Mouse (Mus musculus): ENCODE data around the gene Fermt3. TPM values are rescaled to one million over a fixed set of nuclear protein-coding genes. Genes with fewer than 3 reads are reported as not detected.

Fermt3 gene
- polyA plus RNA-seq, 1 experiment: 9.2 TPM

DNA sequence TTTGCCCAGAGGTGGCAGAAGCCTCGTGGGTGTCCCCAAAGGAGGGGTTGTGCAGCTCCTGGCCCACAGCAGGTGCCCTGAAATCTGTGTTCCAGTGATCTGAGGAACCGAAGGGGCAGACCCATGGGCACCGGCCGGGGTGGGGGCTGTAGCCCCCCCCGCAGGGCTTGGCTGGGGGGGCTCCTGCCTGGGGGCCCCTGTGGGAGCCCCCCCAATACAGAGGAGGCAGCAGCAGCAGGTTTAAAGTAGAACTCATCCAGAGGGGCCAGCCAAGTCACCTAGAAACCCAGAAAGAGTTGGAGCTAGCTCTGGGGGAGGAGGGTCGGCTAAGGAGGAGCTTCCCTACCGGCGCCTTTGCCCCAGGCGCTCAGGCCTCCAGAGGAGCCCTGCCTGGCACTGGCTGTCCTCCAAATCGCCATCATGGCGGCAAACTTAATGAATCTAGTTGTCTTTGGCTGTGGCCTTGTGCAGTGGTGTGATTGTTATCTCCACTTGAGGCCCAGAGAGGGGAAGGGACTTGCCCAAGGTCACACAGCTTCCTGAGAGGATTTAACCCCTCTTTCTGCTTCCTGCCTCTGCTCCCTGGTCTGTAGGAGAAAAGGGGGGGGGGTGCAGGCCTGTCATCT, 48.7 kb downstream of the Fermt3 start:
- DNase-seq: no peak
- Histone ChIP-seq H3K4me1 (ENCODE audit: control insufficient read depth, insufficient read depth, low read length) (peaks cover 8% of the 10 kb centered on the region; the same call in 1 of the 2 replicates), H3K27ac (ENCODE audit: insufficient read depth, low read depth, low read length) (no peak overlapping the region), H3K4me3 (ENCODE audit: insufficient read depth, low read depth, low read length) (no peak overlapping the region), H3K27me3 (replicated peaks; ENCODE audit: control insufficient read depth, insufficient read depth, low read length) (no peaks in the 10 kb centered on the region), H3K36me3 (ENCODE audit: control insufficient read depth, insufficient read depth, low read length) (peaks cover under 1% of the 10 kb centered on the region; the same call in 1 of the 2 replicates)
- TF ChIP-seq CTCF (conservative IDR thresholded peaks at IDR 0.05; ENCODE audit: insufficient read depth, insufficient read length, low read depth, low read length) (no peak), POLR2A (IDR thresholded peaks at IDR 0.05; ENCODE audit: low read depth, low read length) (no peak)
- WGBS: 26% methylated on average over 11 of the region's 11 CpGs

DNA sequence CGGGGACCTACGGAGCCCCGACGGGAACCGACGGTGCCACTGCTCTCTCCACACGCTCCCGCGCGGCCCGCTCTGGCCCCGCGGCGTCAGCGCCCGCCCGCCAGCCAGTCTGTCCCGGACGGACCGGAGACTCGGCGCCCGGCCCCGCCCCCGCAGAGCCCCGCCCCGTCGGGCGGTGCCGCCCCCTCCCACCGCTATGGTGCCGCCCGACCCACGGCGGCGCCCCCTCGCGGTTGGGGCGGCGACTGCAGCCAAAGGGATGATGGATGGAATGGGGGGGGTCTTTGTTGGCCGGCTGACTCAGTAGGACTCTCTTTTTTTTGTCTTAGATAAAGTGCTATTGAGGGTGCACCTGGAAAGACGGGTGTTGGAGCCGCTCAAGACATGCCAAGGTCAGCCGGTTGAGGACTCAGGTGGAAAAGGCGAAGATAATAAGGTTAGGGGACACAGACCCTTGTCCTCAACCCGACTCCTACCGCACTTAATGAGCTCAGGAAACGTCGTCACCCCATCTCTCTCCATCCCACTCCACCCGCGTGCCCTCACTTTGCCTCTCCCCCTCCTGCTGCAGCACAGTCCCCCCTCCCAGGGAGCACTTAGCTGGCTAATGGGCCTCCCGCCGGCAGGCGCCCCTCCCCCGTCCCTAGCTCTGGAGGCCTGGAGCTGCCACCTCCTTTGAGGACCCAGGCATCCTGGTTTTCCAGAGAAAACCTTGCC, 49.4 kb downstream of the Fermt3 start:
- Histone ChIP-seq H3K4me3 (ENCODE audit: insufficient read depth, low read depth, low read length) (peak overlapping the region; percentile 81), H3K27ac (ENCODE audit: insufficient read depth, low read depth, low read length) (peak overlapping the region; percentile 37; the same call in 1 of the 2 replicates), H3K4me1 (ENCODE audit: control insufficient read depth, insufficient read depth, low read length) (peaks cover 8% of the 10 kb centered on the region; the same call in 1 of the 2 replicates), H3K36me3 (ENCODE audit: control insufficient read depth, insufficient read depth, low read length) (peaks cover 1% of the 10 kb centered on the region; the same call in 1 of the 2 replicates), H3K27me3 (replicated peaks; ENCODE audit: control insufficient read depth, insufficient read depth, low read length) (no peaks in the 10 kb centered on the region)
- DNase-seq: peak; percentile 81
- 1% methylated on average over 54 of the region's 55 CpGs for WGBS
- no peak for TF ChIP-seq POLR2A (IDR thresholded peaks at IDR 0.05; ENCODE audit: low read depth, low read length)
- peak; percentile 63 for TF ChIP-seq CTCF (conservative IDR thresholded peaks at IDR 0.05; ENCODE audit: insufficient read depth, insufficient read length, low read depth, low read length)

DNA sequence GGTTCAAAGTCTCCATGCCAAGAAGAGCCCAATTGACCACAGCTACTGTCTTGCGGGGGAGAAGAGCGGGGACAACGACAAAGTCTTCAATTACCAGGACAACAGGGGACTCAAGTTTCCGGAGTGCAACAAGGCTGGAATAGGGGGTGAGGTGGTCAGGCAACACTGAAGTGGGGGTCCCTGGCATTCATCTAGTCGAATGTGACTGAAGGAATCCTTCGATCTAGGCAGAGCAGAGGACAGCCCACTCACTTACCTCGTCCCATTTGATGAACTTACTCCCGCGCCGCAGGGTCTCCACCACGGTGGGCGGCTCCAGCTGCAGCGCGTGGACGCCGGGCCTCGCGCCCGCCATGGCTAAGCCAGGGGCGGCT, 50.0 kb downstream of the Fermt3 start:
- DNase-seq: no peak
- Histone ChIP-seq H3K4me1 (ENCODE audit: control insufficient read depth, insufficient read depth, low read length) (peaks cover 8% of the 10 kb centered on the region; the same call in 1 of the 2 replicates), H3K27me3 (replicated peaks; ENCODE audit: control insufficient read depth, insufficient read depth, low read length) (no peaks in the 10 kb centered on the region), H3K36me3 (ENCODE audit: control insufficient read depth, insufficient read depth, low read length) (peaks cover 1% of the 10 kb centered on the region; the same call in 1 of the 2 replicates), H3K27ac (ENCODE audit: insufficient read depth, low read depth, low read length) (0 out of 2 replicates have a peak overlapping the region, but pooled peaks have one; percentile 37), H3K4me3 (ENCODE audit: insufficient read depth, low read depth, low read length) (peak overlapping the region; percentile 81)
- WGBS: under 1% methylated on average over 20 of the region's 20 CpGs
- TF ChIP-seq CTCF (conservative IDR thresholded peaks at IDR 0.05; ENCODE audit: insufficient read depth, insufficient read length, low read depth, low read length): no peak
- no peak for TF ChIP-seq POLR2A (IDR thresholded peaks at IDR 0.05; ENCODE audit: low read depth, low read length)

DNA sequence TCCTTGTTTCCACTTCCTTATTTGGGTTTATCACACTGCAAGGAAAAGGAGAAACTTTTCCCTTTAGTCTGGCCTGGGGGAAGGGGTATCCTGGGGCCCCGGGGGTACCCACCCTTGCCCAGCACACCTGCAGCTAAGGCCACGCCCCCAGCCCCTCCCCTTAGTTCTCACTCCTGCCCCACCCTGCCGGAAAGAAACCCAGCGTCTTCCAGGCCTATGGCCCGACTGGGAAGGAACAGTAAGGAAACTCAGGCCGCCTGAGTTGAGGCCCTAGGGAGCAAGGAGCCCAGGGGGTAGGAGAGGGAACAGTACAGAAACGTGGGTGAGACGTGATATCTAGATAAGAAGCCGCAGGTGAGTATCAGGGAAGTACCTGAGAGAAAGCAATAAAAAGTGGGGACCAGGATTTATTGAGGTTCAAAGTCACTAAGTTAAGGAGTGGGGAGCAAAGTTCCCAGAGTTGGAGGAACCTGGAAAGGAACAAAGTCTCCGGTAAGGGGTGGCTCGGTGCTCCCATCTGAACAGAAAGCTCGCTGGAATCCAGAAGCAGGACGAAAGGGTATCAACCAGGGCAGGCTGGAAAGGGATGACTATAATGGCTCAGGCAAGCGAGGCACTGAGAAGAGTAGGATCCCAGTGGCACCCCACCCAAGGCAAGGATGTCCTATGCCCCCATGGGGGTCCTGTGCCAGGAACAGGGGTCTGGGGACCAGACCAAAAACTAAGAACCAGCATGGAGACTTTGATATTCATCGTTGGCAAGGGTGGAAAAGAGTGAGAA, 50.6 kb downstream of the Fermt3 start:
- TF ChIP-seq CTCF (conservative IDR thresholded peaks at IDR 0.05; ENCODE audit: insufficient read depth, insufficient read length, low read depth, low read length): no peak
- TF ChIP-seq POLR2A (IDR thresholded peaks at IDR 0.05; ENCODE audit: low read depth, low read length): no peak
- Histone ChIP-seq H3K4me1 (ENCODE audit: control insufficient read depth, insufficient read depth, low read length) (peaks cover 8% of the 10 kb centered on the region; the same call in 1 of the 2 replicates), H3K27me3 (replicated peaks; ENCODE audit: control insufficient read depth, insufficient read depth, low read length) (no peaks in the 10 kb centered on the region), H3K36me3 (ENCODE audit: control insufficient read depth, insufficient read depth, low read length) (peaks cover 1% of the 10 kb centered on the region; the same call in 1 of the 2 replicates), H3K27ac (ENCODE audit: insufficient read depth, low read depth, low read length) (0 out of 2 replicates have a peak overlapping the region, but pooled peaks have one; percentile 13), H3K4me3 (ENCODE audit: insufficient read depth, low read depth, low read length) (peak overlapping the region; percentile 81)
- peak; percentile 62 for DNase-seq
- WGBS: 5% methylated on average over 15 of the region's 15 CpGs

DNA sequence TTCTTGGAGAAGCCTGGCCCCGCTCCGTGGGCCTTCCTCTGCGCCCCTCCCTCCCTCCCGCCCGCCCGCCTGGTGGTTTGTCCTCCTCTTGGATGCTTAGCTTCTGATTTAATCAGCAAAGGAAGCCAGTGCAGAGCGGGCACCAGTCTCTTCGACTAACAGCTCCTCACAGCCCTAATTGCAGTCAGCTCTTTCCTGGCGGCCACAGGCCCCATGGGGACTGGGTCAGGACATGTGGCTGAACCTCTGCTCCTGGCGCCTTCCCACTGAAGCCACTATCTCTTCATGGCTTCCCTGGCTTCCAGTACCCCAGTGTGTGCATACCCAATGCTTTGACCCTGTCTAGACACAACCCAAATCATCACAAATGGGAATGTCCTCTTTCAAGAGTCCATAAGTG, 62.8 kb downstream of the Fermt3 start:
- WGBS: 87% methylated on average over 10 of the region's 10 CpGs
- DNase-seq: no peak
- no peaks in the 10 kb centered on the region for H3K36me3 ChIP-seq (ENCODE audit: control insufficient read depth, insufficient read depth, low read length)
- H3K4me1 ChIP-seq (ENCODE audit: control insufficient read depth, insufficient read depth, low read length): peaks cover 10% of the 10 kb centered on the region; the same call in 1 of the 2 replicates
- H3K4me3 ChIP-seq (ENCODE audit: insufficient read depth, low read depth, low read length): no peak overlapping the region
- H3K27ac ChIP-seq (ENCODE audit: insufficient read depth, low read depth, low read length): no peak overlapping the region
- no peaks in the 10 kb centered on the region for H3K27me3 ChIP-seq (replicated peaks; ENCODE audit: control insufficient read depth, insufficient read depth, low read length)
- TF ChIP-seq POLR2A (IDR thresholded peaks at IDR 0.05; ENCODE audit: low read depth, low read length) (no peak), CTCF (conservative IDR thresholded peaks at IDR 0.05; ENCODE audit: insufficient read depth, insufficient read length, low read depth, low read length) (no peak)

DNA sequence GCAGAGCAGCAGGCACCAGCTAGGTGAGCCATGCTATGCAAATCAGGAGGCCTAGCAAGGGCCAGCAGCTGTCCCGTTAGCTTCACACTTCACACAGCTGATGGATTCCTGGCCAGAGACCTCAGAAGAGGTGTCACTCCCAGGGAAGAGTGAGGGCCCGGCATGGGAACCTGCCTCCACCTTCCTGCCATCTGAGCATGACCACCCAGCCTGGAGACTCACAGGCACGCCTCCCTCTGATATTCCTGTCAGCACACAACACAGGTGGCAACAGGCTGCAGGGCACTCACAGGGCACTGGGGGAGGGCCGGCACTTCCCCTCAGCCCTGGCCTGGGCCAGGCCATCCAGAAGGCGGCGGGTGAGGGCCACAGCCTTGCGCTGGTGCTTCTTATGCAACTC, 63.8 kb downstream of the Fermt3 start:
- no peak for TF ChIP-seq CTCF (conservative IDR thresholded peaks at IDR 0.05; ENCODE audit: insufficient read depth, insufficient read length, low read depth, low read length)
- TF ChIP-seq POLR2A (IDR thresholded peaks at IDR 0.05; ENCODE audit: low read depth, low read length): no peak
- no peak overlapping the region for H3K27ac ChIP-seq (ENCODE audit: insufficient read depth, low read depth, low read length)
- WGBS: 88% methylated on average over 7 of the region's 7 CpGs

More for the DNA sequence above, 63.8 kb downstream of the Fermt3 start:
- H3K36me3 ChIP-seq (ENCODE audit: control insufficient read depth, insufficient read depth, low read length): no peaks in the 10 kb centered on the region
- H3K27me3 ChIP-seq (replicated peaks; ENCODE audit: control insufficient read depth, insufficient read depth, low read length): no peaks in the 10 kb centered on the region
- H3K4me3 ChIP-seq (ENCODE audit: insufficient read depth, low read depth, low read length): no peak overlapping the region
- DNase-seq: no peak
- H3K4me1 ChIP-seq (ENCODE audit: control insufficient read depth, insufficient read depth, low read length): peaks cover 10% of the 10 kb centered on the region; the same call in 1 of the 2 replicates
